Mouse (Mus musculus) myocyte (in vitro differentiated cells): ENCODE results near the gene Stard13.

Experiments used
- POLR2A ChIP-seq: IDR thresholded peaks from one replicate; pipeline ENCODE4 v1.6.1; 2011; ENCODE audit warnings: low read depth, mild to moderate bottlenecking, control low read depth, moderate library complexity; ENCODE audit not compliant: insufficient read length
- POLR2AphosphoS2 ChIP-seq: IDR thresholded peaks from one replicate; pipeline ENCODE4 v1.6.1; 2011; ENCODE audit warnings: low read depth, control low read depth; ENCODE audit not compliant: insufficient read length

DNA sequence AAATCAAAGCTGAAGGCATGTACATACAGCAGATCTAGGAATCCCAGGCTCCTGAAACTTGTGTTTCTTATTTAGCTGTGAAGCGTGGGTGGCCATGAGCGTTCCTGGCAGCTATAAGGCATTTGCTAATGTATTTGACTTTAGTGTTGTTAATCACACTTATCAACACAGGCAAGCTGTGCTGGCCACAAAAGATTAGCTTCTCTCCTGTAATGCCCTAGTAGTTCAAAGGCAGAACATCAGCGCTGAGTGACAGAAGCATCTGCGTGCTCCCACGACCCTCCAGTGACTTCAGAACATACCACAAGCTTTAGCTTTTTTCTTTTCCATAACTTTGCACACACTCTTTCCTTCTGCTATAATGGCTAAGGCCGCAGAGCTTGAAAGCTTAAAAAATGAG is 97.7 kb downstream of the Stard13 start:
- no peak for TF ChIP-seq POLR2A
- TF ChIP-seq POLR2AphosphoS2 = no peak
